Mouse (Mus musculus): ENCODE results near the gene Cnn1. TPM values are rescaled to one million over a fixed set of nuclear protein-coding genes. Genes with fewer than 3 reads are reported as not detected.
"Not testable (repeated sequence)": the region's sequence is repeated elsewhere in the genome, so short reads cannot be mapped to it uniquely, and the experiment has no call there.

Cnn1 gene
- total and polyA plus RNA-seq, 2 experiments from 2014 or later = 41.3 to 305 TPM

- ATAC-seq (ENCODE audit: insufficient read depth, low read depth) (no peak), DNase-seq (ENCODE audit: low spot score) (no peak)
- no peaks in the 10 kb centered on the region; the same call in 1 of the 2 replicates for H3K4me1 ChIP-seq (ENCODE audit: control insufficient read depth, insufficient read depth)
- H3K9me3 ChIP-seq (replicated peaks; ENCODE audit: control insufficient read depth, low read length) = no peaks in the 10 kb centered on the region
- H3K27ac ChIP-seq (ENCODE audit: low read depth) = no peak overlapping the region
- WGBS = 84% methylated on average over 5 of the region's 5 CpGs
- no peak overlapping the region for H3K9ac ChIP-seq (replicated peaks; ENCODE audit: low read depth, low read length)
- H3K4me3 ChIP-seq (ENCODE audit: low read depth, low read length) = no peak overlapping the region
- H3K36me3 ChIP-seq (replicated peaks; ENCODE audit: control insufficient read depth, insufficient read depth, low read length) = peaks cover 56% of the 10 kb centered on the region
- H3K4me2 ChIP-seq (ENCODE audit: low read depth, low read length) = no peak overlapping the region
- TF ChIP-seq EP300 (IDR thresholded peaks at IDR 0.05; ENCODE audit: low read depth) = no peak
- TF ChIP-seq CTCF (IDR thresholded peaks at IDR 0.05; ENCODE audit: low read depth) = no peak
- no peaks in the 10 kb centered on the region for H3K27me3 ChIP-seq (ENCODE audit: control insufficient read depth, insufficient read depth, low read length)
Observed at GRCm38 (mm10) chr9:22067195-22067594, 31.8 kb upstream of the Cnn1 start.

GRCm38 (mm10) chr9:22069881-22070553 is 29.0 kb upstream of the Cnn1 start:
- Histone ChIP-seq H3K27ac (ENCODE audit: low read depth) (peak overlapping the region; percentile 97), H3K4me2 (ENCODE audit: low read depth, low read length) (peak overlapping the region; percentile 63), H3K4me1 (ENCODE audit: control insufficient read depth, insufficient read depth) (no peaks in the 10 kb centered on the region; the same call in 1 of the 2 replicates), H3K9ac (replicated peaks; ENCODE audit: low read depth, low read length) (peak overlapping the region; percentile 90; the same call in 1 of the 2 replicates), H3K9me3 (replicated peaks; ENCODE audit: control insufficient read depth, low read length) (no peaks in the 10 kb centered on the region), H3K27me3 (ENCODE audit: control insufficient read depth, insufficient read depth, low read length) (no peaks in the 10 kb centered on the region), H3K36me3 (replicated peaks; ENCODE audit: control insufficient read depth, insufficient read depth, low read length) (peaks cover 55% of the 10 kb centered on the region), H3K4me3 (ENCODE audit: low read depth, low read length) (peak overlapping the region; percentile 98)
- ATAC-seq (ENCODE audit: insufficient read depth, low read depth) (no peak), DNase-seq (ENCODE audit: low spot score) (no peak)
- 53% methylated on average over 4 of the region's 4 CpGs for WGBS
- TF ChIP-seq CTCF (IDR thresholded peaks at IDR 0.05; ENCODE audit: low read depth) = no peak
- TF ChIP-seq EP300 (IDR thresholded peaks at IDR 0.05; ENCODE audit: low read depth) = no peak

GRCm38 (mm10) chr9:22070791-22071573 is 28.0 kb upstream of the Cnn1 start, which contains the start of the genes Gm49318 and Zfp653:
Gm49318 (minus strand) TSS chr9:22071259.
Zfp653 (minus strand) TSS chr9:22071376.
- H3K27me3 ChIP-seq (ENCODE audit: control insufficient read depth, insufficient read depth, low read length) = no peaks in the 10 kb centered on the region
- under 1% methylated on average over 79 of the region's 87 CpGs for WGBS
- peaks cover 51% of the 10 kb centered on the region for H3K36me3 ChIP-seq (replicated peaks; ENCODE audit: control insufficient read depth, insufficient read depth, low read length)
- H3K4me1 ChIP-seq (ENCODE audit: control insufficient read depth, insufficient read depth) = no peaks in the 10 kb centered on the region; the same call in 1 of the 2 replicates
- H3K9me3 ChIP-seq (replicated peaks; ENCODE audit: control insufficient read depth, low read length) = no peaks in the 10 kb centered on the region
- peak within 1 kb of the TSS; percentile 97 for H3K27ac ChIP-seq (ENCODE audit: low read depth)
- peak within 1 kb of the TSS; percentile 90 for H3K9ac ChIP-seq (replicated peaks; ENCODE audit: low read depth, low read length)
- peak; percentile 21; the same call in 1 of the 2 replicates for TF ChIP-seq CTCF (IDR thresholded peaks at IDR 0.05; ENCODE audit: low read depth)
- peak; percentile 2; the same call in 1 of the 2 replicates for TF ChIP-seq EP300 (IDR thresholded peaks at IDR 0.05; ENCODE audit: low read depth)
- peak within 1 kb of the TSS; percentile 98 for H3K4me3 ChIP-seq (ENCODE audit: low read depth, low read length)
- DNase-seq (ENCODE audit: low spot score) (peak; percentile 97), ATAC-seq (ENCODE audit: insufficient read depth, low read depth) (peak; percentile 97)
- peak within 1 kb of the TSS; percentile 63 for H3K4me2 ChIP-seq (ENCODE audit: low read depth, low read length)

GRCm38 (mm10) chr9:22072276-22072675 is 26.7 kb upstream of the Cnn1 start:
- H3K4me3 ChIP-seq (ENCODE audit: low read depth, low read length) = no peak overlapping the region
- TF ChIP-seq CTCF (IDR thresholded peaks at IDR 0.05; ENCODE audit: low read depth) = no peak
- no peaks in the 10 kb centered on the region for H3K27me3 ChIP-seq (ENCODE audit: control insufficient read depth, insufficient read depth, low read length)
- DNase-seq (ENCODE audit: low spot score) (no peak), ATAC-seq (ENCODE audit: insufficient read depth, low read depth) (no peak)
- WGBS = 75% methylated on average over 4 of the region's 4 CpGs
- H3K9ac ChIP-seq (replicated peaks; ENCODE audit: low read depth, low read length) = no peak overlapping the region
- no peak overlapping the region for H3K4me2 ChIP-seq (ENCODE audit: low read depth, low read length)
- H3K4me1 ChIP-seq (ENCODE audit: control insufficient read depth, insufficient read depth) = no peaks in the 10 kb centered on the region; the same call in 1 of the 2 replicates
- peaks cover 52% of the 10 kb centered on the region for H3K36me3 ChIP-seq (replicated peaks; ENCODE audit: control insufficient read depth, insufficient read depth, low read length)
- H3K27ac ChIP-seq (ENCODE audit: low read depth) = no peak overlapping the region
- H3K9me3 ChIP-seq (replicated peaks; ENCODE audit: control insufficient read depth, low read length) = no peaks in the 10 kb centered on the region

GRCm38 (mm10) chr9:22075778-22076177 is 23.2 kb upstream of the Cnn1 start:
- WGBS = 70% methylated on average over 4 of the region's 5 CpGs
- not testable (repeated sequence) for H3K4me3 ChIP-seq (ENCODE audit: low read depth, low read length); DNase-seq (ENCODE audit: low spot score); H3K4me2 ChIP-seq (ENCODE audit: low read depth, low read length); H3K27ac ChIP-seq (ENCODE audit: low read depth); H3K9ac ChIP-seq (replicated peaks; ENCODE audit: low read depth, low read length); ATAC-seq (ENCODE audit: insufficient read depth, low read depth); H3K27me3 ChIP-seq (ENCODE audit: control insufficient read depth, insufficient read depth, low read length); H3K4me1 ChIP-seq (ENCODE audit: control insufficient read depth, insufficient read depth); H3K9me3 ChIP-seq (replicated peaks; ENCODE audit: control insufficient read depth, low read length)
- peaks cover 53% of the 10 kb centered on the region for H3K36me3 ChIP-seq (replicated peaks; ENCODE audit: control insufficient read depth, insufficient read depth, low read length)

Data from heart, postnatal 0 days (tissue).